Mouse (Mus musculus) fibroblast of lung, adult 2 months (primary cell): ENCODE results near the gene Nup205.

Source experiments
- DNase-seq: peaks from one replicate; pipeline ENCODE4 v3.0.0-alpha.2; 2011; ENCODE audit warnings: low read depth

Nup205 gene

DNA sequence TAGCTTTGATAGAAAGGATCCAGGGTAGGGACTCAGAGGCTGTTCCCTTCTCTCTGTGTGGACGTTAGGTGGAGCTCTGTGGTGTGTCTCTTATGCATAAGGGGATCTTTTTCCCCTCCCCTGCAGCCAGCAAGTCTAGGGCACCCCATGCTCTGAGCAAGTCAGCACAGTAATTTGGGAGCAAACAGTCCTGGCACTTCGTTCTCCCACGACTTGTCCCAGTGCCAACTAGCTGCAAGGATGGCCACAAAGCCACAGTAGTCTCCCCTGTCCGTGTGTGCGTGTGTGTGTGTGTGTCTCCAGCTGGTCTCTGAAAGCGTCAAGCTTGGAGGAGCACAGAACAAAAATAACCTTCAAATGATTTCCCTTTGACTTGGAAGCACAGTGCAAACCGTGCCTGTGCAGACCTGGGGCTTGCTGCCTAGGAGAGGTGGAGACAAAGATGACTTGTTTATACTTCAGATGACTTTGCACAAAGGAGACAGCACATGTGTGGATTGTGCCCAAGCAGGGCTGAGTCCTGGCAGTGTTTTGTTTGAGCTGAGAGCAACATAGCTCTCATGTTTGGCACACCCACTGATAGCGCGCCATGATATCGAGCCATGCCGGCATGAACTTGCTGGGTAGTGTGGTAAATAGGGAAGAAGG lies 111.0 kb downstream of the Nup205 start:
- no peak for DNase-seq

DNA sequence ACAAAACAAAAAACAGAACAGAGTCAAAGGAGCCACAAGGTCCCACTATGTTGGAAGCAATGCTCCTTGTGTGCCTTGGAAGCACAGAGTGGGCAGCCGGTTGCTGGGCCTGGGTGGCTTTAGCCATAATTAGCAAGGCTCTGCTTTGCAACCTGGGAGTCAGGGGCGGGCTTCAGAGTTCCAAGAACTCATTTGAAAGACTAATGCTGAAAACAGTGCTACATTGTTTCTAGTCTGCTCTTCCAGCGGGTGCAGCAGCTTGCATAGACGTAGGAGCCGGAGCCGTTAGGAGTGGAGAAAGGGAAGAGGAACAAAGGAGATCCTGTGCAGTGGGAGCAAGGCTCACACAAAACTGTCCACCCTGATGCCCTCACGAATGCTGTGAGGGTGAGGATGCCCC lies 111.7 kb downstream of the Nup205 start:
- no peak for DNase-seq

DNA sequence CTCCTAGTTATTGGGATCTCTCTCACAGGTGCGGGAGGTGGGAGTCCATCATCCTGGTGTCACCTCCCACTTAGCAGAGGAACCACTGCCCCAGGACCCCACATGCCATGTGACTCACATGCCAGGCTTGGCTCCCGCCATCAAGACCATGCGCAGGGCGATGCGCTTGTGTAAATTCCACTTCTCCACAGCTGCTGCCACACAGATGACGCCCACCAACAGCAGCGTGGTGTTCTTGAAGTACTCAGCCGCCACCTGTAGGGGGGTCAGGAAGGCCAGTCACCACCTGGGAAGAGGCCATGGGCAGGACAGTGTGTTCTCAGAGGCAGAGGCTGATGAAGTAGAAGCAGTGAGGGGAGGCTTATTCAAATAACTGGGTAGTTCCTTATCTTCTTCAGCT lies 112.5 kb downstream of the Nup205 start:
- no peak for DNase-seq

DNA sequence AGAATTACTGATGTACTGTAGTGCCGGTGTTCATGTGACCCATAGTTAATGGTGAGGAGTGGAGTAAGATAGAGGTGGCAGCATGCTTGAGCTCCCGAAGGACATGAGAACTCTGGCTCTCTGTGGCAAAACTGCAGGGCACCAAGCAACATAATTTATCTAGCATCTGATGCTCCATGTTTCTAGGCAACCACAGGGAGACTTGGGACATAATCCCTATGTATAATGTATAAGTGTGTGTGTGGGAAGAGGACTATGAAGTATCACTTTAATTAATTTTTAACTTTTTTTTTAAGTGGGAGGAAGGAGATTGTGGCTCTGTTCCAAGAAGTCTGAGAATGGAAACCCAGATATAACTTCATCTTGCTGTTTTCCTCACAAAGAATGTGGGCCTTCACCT lies 117.7 kb downstream of the Nup205 start:
- no peak for DNase-seq

DNA sequence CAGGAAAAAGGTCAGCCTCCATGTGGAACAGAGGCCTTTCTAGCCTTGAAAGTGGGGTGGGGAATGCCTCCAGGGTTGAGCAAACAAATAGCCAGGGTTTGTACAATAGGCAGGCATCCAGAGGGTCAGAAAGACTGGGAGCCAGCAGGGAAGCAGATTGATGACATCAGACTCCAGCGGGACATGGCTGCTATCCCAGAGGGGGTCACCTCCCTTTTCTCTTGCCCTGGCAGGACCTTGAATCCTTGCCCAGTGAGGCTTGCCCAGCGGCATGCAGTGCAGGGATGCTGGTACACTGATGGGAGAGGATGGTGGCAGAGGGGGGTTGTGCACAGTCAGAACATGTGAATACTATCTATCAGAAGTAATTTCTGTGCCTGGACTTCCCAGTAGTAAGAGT lies 119.8 kb downstream of the Nup205 start:
- DNase-seq, result peak; percentile 45
